Mouse (Mus musculus) kidney, adult 2 months (tissue): ENCODE results near the gene Drg1.
"Not testable (repeated sequence)": the region's sequence is repeated elsewhere in the genome, so short reads cannot be mapped to it uniquely, and the experiment has no call there.

Source experiments
- CTCF ChIP-seq: fragments of 200-500 bp; conservative IDR thresholded peaks from 2 replicates; pipeline ENCODE4 v1.5.1; 2011; ENCODE audit warnings: low read depth, mild to moderate bottlenecking, control low read depth, low read length, moderate library complexity, mixed read lengths; ENCODE audit not compliant: insufficient read depth, insufficient read length
- POLR2A ChIP-seq: fragments of 200-500 bp; IDR thresholded peaks from one replicate; pipeline ENCODE4 v1.6.1; 2011; ENCODE audit warnings: low read depth, low read length, control low read depth

GRCm38 (mm10) chr11:3158800-3159199 lies 107.4 kb downstream of the Drg1 start:
- TF ChIP-seq CTCF, POLR2A: not testable (repeated sequence)
